Mouse (Mus musculus) cerebellum, postnatal 14 days (tissue): ENCODE measurements around the gene 4931408C20Rik.

Experiments
- DNase-seq, 2 experiments: peaks; one replicate each; pipeline ENCODE4 v3.0.0; 2021; ENCODE audit warnings: mixed read lengths in 2 of 2

4931408C20Rik gene

DNA sequence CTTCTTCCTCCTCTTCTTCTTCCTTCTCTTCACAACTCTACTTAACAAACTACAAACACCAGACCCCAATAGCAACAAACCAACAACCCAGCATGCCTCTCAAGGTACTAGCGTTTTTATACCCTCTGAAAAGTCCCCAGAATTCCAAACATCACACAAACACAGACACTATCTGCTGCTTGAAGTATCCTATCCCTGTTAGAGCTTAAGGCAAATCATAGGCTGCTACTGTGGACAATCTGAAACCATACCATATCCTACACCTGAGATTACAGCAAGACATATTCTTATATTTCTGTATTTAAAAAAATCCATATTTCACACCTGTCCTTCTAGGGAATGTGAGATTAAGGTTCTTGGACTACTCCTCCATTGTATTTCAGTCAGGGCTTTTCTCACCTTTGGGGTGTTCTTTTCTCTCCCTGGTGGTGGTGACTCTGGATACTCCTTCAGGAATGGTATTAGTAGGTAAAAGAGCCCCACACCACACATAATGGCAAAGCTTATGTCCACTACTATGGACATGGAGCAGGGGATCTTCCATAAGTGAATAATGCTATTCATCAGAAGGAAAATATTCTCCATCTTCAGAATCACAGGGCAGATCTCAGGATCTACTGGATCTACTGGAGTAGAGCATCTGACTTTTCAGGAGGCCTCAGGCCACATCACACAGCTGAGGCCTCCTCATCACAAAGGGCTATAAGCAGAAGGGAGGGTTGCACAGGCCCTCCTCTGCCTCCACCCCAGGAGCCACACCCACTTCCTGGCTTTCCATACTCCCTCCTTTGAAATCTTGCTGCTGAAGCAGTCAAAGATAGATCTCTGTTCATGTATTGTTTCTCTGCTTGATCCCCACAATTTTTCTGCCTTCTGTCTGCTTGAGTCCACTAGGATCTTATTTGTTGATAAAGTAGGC, at the start of gene 4931408C20Rik:
TSS of gene 4931408C20Rik (minus strand) at position 619 of the 919 bp plus-strand sequence.
- peak; percentile 5 to 9 for DNase-seq

DNA sequence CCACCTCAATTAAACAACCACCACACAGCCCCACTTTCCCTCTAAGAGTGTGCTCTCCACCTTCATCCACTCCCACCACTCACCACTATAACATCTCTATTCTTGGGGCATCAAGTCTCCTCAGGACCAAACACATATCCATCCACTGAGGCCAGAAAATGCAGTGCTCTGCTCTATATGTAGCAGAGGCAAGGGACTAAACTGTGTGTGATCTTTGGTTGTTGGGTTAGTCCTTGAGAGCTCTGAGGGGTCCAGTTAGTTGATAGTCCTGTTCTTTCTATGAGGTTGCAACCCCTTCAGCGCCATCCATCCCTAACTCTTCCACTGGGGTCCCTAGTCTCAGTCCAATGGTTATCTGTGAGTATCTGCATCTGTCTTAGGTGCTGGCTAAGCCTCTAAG, 666 bp upstream of the 4931408C20Rik start:
- peak; percentile 2 to 3 for DNase-seq

DNA sequence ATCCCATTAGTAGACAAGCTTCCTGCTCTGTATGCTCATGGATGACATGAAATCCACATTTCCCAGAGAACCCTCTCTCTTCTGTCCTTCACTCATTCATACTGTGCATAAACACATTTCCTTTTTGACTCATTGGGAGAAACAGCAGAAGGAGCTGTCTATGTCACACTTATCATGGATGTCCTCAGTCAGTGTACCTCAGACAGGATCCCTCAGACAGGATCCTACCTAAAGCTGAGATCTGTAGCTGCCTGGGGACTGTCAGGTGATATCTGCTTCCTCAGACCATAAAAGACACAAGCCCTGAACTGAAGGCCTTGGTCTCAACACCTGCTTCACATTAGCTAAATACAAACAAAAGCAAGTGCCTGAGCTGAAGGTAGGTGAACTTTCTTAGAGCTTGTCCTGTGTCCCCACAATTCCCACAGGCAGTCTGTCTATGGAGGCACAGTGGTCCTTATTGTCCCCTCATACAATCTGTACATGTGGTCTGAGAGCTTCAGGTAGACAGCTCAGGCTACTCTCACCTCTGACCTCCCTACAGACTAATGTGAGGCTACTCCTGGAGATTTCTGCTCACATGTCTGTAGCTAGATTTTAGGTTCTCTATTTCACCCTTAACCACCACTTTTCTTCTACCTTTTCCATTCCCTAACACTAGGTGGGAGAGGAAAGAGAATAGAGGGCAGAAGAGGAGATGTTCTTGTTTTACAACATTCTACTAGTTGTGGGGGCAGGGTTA, 1.1 kb downstream of the 4931408C20Rik start:
- no peak for DNase-seq

- DNase-seq: no peak
These were observed 1.9 kb downstream of the 4931408C20Rik start for GRCm38 (mm10) chr1:26685383-26685782.

- peak in 1 of 2 experiments; percentile 8 for DNase-seq
These were observed 37.4 kb downstream of the 4931408C20Rik start for GRCm38 (mm10) chr1:26649704-26650388.

- DNase-seq: no peak
These were observed 51.2 kb downstream of the 4931408C20Rik start for GRCm38 (mm10) chr1:26636051-26636450.
